Mouse (Mus musculus) heart, embryonic 13.5 days (tissue): Measurements from ENCODE around the gene Sp4. TPM values are rescaled to one million over a fixed set of nuclear protein-coding genes. Genes with fewer than 3 reads are reported as not detected.

Experiments
- ATAC-seq: fragments of 200-750 bp; cut with Nextera tagmentation; 2 replicates; pipeline ENCODE4 v1.8.0; 2017; ENCODE audit warnings: moderate TSS enrichment; ENCODE audit not compliant: insufficient number of reproducible peaks, low FRiP score, low TSS enrichment; ENCODE audit errors: extremely low read depth
- H3K27ac ChIP-seq: fragments of 300-500 bp; sonication (generic); replicated peaks from 2 replicates; pipeline ENCODE4 v1.5.1; 2015; ENCODE audit warnings: moderate library complexity, mild to moderate bottlenecking, inconsistent platforms
- H3K27me3 ChIP-seq: fragments of 300-500 bp; sonication (generic); replicated peaks from 2 replicates; pipeline ENCODE4 v1.6.1; 2015; ENCODE audit warnings: mild to moderate bottlenecking, inconsistent platforms
- H3K36me3 ChIP-seq: fragments of 300-500 bp; sonication (generic); 2 replicates; pipeline ENCODE4 v1.6.1; 2015; ENCODE audit warnings: mild to moderate bottlenecking, inconsistent platforms
- H3K4me1 ChIP-seq: fragments of 300-500 bp; sonication (generic); 2 replicates; pipeline ENCODE4 v1.6.1; 2015; ENCODE audit warnings: inconsistent platforms
- H3K4me2 ChIP-seq: fragments of 300-500 bp; sonication (generic); 2 replicates; pipeline ENCODE4 v1.6.1; 2015; ENCODE audit warnings: inconsistent platforms, mild to moderate bottlenecking, moderate library complexity
- H3K4me3 ChIP-seq: fragments of 300-500 bp; sonication (generic); 2 replicates; pipeline ENCODE4 v1.5.1; 2015; ENCODE audit warnings: moderate library complexity, mild to moderate bottlenecking, inconsistent platforms
- H3K9ac ChIP-seq: fragments of 300-500 bp; sonication (generic); 2 replicates; pipeline ENCODE4 v1.6.1; 2015; ENCODE audit warnings: inconsistent platforms, mild to moderate bottlenecking, moderate library complexity
- H3K9me3 ChIP-seq: fragments of 300-500 bp; sonication (generic); 2 replicates; pipeline ENCODE4 v1.6.1; 2016; ENCODE audit warnings: inconsistent platforms
- WGBS: fragments of 180-500 bp; shearing (Covaris S2); methylation state at CpG from one replicate; pipeline ENCODE4 v1.1.7; 2015; ENCODE audit warnings: mixed read lengths; 5-methylcytosine and 5-hydroxymethylcytosine counted together
- polyA plus RNA-seq: library from polyadenylated mRNA; unstranded; fragments of >200 nt; fragmentation: Nextera tagmentation; extraction: Ambion mirVana; gene quantifications from 2 replicates; pipeline ENCODE4 v1.2.1, GENCODE M21; 2015

The Sp4 gene
- polyA plus RNA-seq, 1 experiment from 2014 or later: 6.0 TPM

GRCm38 (mm10) chr12:118276385-118276784, 24.9 kb downstream of the Sp4 start:
- no peaks in the 10 kb centered on the region for H3K27me3 ChIP-seq
- H3K4me3 ChIP-seq: no peak overlapping the region
- no peak overlapping the region for H3K4me2 ChIP-seq
- no peak for ATAC-seq
- H3K9ac ChIP-seq: no peak overlapping the region
- H3K4me1 ChIP-seq: no peaks in the 10 kb centered on the region
- no peaks in the 10 kb centered on the region for H3K36me3 ChIP-seq
- WGBS: 85% methylated on average over 5 of the region's 5 CpGs
- no peak overlapping the region for H3K27ac ChIP-seq
- no peaks in the 10 kb centered on the region for H3K9me3 ChIP-seq

- Histone ChIP-seq H3K27ac (no peak overlapping the region), H3K4me3 (no peak overlapping the region), H3K9ac (no peak overlapping the region), H3K4me1 (peaks cover 16% of the 10 kb centered on the region), H3K4me2 (no peak overlapping the region), H3K27me3 (no peaks in the 10 kb centered on the region), H3K36me3 (peaks cover 10% of the 10 kb centered on the region), H3K9me3 (no peaks in the 10 kb centered on the region)
- no peak for ATAC-seq
Measured at GRCm38 (mm10) chr12:118264905-118265304, 36.3 kb downstream of the Sp4 start.

- Histone ChIP-seq H3K36me3 (peaks cover 10% of the 10 kb centered on the region), H3K9ac (no peak overlapping the region), H3K4me3 (no peak overlapping the region), H3K27me3 (no peaks in the 10 kb centered on the region), H3K4me2 (no peak overlapping the region), H3K9me3 (no peaks in the 10 kb centered on the region), H3K27ac (no peak overlapping the region), H3K4me1 (peaks cover 16% of the 10 kb centered on the region)
- WGBS: 15% methylated on average over 1 of the region's 1 CpGs
- no peak for ATAC-seq
Measured at GRCm38 (mm10) chr12:118263878-118264277, 37.4 kb downstream of the Sp4 start.

- Histone ChIP-seq H3K4me1 (no peaks in the 10 kb centered on the region), H3K9me3 (no peaks in the 10 kb centered on the region), H3K36me3 (peaks cover 6% of the 10 kb centered on the region), H3K4me2 (no peak overlapping the region), H3K9ac (no peak overlapping the region), H3K27me3 (no peaks in the 10 kb centered on the region), H3K27ac (no peak overlapping the region), H3K4me3 (no peak overlapping the region)
- no peak for ATAC-seq
- 69% methylated on average over 1 of the region's 1 CpGs for WGBS
Measured at GRCm38 (mm10) chr12:118255292-118255782, 45.9 kb downstream of the Sp4 start.

GRCm38 (mm10) chr12:118221182-118221581, 80.1 kb downstream of the Sp4 start:
- ATAC-seq: no peak
- no peaks in the 10 kb centered on the region for H3K36me3 ChIP-seq
- no peak overlapping the region for H3K9ac ChIP-seq
- H3K27me3 ChIP-seq: no peaks in the 10 kb centered on the region
- H3K27ac ChIP-seq: no peak overlapping the region
- H3K4me3 ChIP-seq: no peak overlapping the region
- WGBS: 48% methylated on average over 3 of the region's 3 CpGs
- no peaks in the 10 kb centered on the region for H3K4me1 ChIP-seq
- H3K9me3 ChIP-seq: no peaks in the 10 kb centered on the region
- H3K4me2 ChIP-seq: no peak overlapping the region

- Histone ChIP-seq H3K27me3 (no peaks in the 10 kb centered on the region), H3K4me2 (no peak overlapping the region), H3K36me3 (no peaks in the 10 kb centered on the region), H3K4me1 (no peaks in the 10 kb centered on the region), H3K4me3 (no peak overlapping the region), H3K9me3 (no peaks in the 10 kb centered on the region), H3K9ac (no peak overlapping the region), H3K27ac (no peak overlapping the region)
- ATAC-seq: no peak
Measured at GRCm38 (mm10) chr12:118220062-118220461, 81.2 kb downstream of the Sp4 start.

- Histone ChIP-seq H3K4me3 (no peak overlapping the region), H3K36me3 (no peaks in the 10 kb centered on the region), H3K9ac (no peak overlapping the region), H3K27ac (no peak overlapping the region), H3K4me2 (no peak overlapping the region), H3K4me1 (no peaks in the 10 kb centered on the region), H3K27me3 (no peaks in the 10 kb centered on the region), H3K9me3 (no peaks in the 10 kb centered on the region)
- 68% methylated on average over 2 of the region's 2 CpGs for WGBS
- ATAC-seq: no peak
Measured at GRCm38 (mm10) chr12:118212163-118212562, 89.1 kb downstream of the Sp4 start.

- Histone ChIP-seq H3K36me3 (no peaks in the 10 kb centered on the region), H3K9me3 (no peaks in the 10 kb centered on the region), H3K4me2 (peak within 1 kb of the TSS; percentile 94), H3K9ac (peak within 1 kb of the TSS; percentile 60), H3K4me1 (peaks cover 3% of the 10 kb centered on the region; the same call in 1 of the 2 replicates), H3K4me3 (peak within 1 kb of the TSS; percentile 64), H3K27me3 (peaks cover 48% of the 10 kb centered on the region), H3K27ac (no peak within 1 kb of the TSS)
- ATAC-seq: peak; percentile 74
- under 1% methylated on average over 47 of the region's 47 CpGs for WGBS
Measured at GRCm38 (mm10) chr12:118198386-118199093, 102.7 kb downstream of the Sp4 start, which contains the start of gene Dnah11. Dnah11 (minus strand) TSS chr12:118199043.

GRCm38 (mm10) chr12:118196583-118196982, 104.7 kb downstream of the Sp4 start:
- H3K4me2 ChIP-seq: no peak overlapping the region
- no peaks in the 10 kb centered on the region for H3K9me3 ChIP-seq
- no peak for ATAC-seq
- 50% methylated on average over 2 of the region's 2 CpGs for WGBS
- no peaks in the 10 kb centered on the region for H3K36me3 ChIP-seq
- H3K27me3 ChIP-seq: peaks cover 45% of the 10 kb centered on the region
- H3K27ac ChIP-seq: no peak overlapping the region
- no peak overlapping the region for H3K4me3 ChIP-seq
- H3K4me1 ChIP-seq: peaks cover 3% of the 10 kb centered on the region; the same call in 1 of the 2 replicates
- H3K9ac ChIP-seq: no peak overlapping the region

GRCm38 (mm10) chr12:118189535-118189934, 111.7 kb downstream of the Sp4 start:
- 76% methylated on average over 3 of the region's 3 CpGs for WGBS
- no peaks in the 10 kb centered on the region for H3K9me3 ChIP-seq
- no peak for ATAC-seq
- no peak overlapping the region for H3K27ac ChIP-seq
- no peak overlapping the region for H3K4me2 ChIP-seq
- H3K4me3 ChIP-seq: no peak overlapping the region
- H3K9ac ChIP-seq: no peak overlapping the region
- no peaks in the 10 kb centered on the region for H3K36me3 ChIP-seq
- peaks cover 32% of the 10 kb centered on the region for H3K4me1 ChIP-seq
- H3K27me3 ChIP-seq: peaks cover 19% of the 10 kb centered on the region

GRCm38 (mm10) chr12:118187663-118188062, 113.6 kb downstream of the Sp4 start:
- no peaks in the 10 kb centered on the region for H3K9me3 ChIP-seq
- WGBS: 28% methylated on average over 2 of the region's 2 CpGs

GRCm38 (mm10) chr12:118186881-118187489, 114.3 kb downstream of the Sp4 start:
- WGBS: 34% methylated on average over 4 of the region's 4 CpGs
- no peak overlapping the region for H3K4me2 ChIP-seq
- no peaks in the 10 kb centered on the region for H3K9me3 ChIP-seq
- no peak overlapping the region for H3K27ac ChIP-seq
- peaks cover 34% of the 10 kb centered on the region for H3K4me1 ChIP-seq
- H3K4me3 ChIP-seq: no peak overlapping the region
- H3K27me3 ChIP-seq: peaks cover 16% of the 10 kb centered on the region
- H3K9ac ChIP-seq: no peak overlapping the region
- ATAC-seq: no peak
- no peaks in the 10 kb centered on the region for H3K36me3 ChIP-seq

More at GRCm38 (mm10) chr12:118187663-118188062, 113.6 kb downstream of the Sp4 start:
- Histone ChIP-seq H3K4me3 (no peak overlapping the region), H3K36me3 (no peaks in the 10 kb centered on the region), H3K9ac (no peak overlapping the region), H3K27me3 (peaks cover 16% of the 10 kb centered on the region), H3K27ac (no peak overlapping the region), H3K4me1 (peaks cover 34% of the 10 kb centered on the region), H3K4me2 (no peak overlapping the region)
- ATAC-seq: no peak
